Mouse (Mus musculus) mature B cell (primary cell): ENCODE data around the gene Atl3.

ENCODE experiments used
- in situ Hi-C: fragments of 300-500 bp; cut with MboI; formaldehyde crosslinking; loops from 2 replicates; pipeline ENCODE4 v1.14.3; 2019

The Atl3 gene

DNA sequence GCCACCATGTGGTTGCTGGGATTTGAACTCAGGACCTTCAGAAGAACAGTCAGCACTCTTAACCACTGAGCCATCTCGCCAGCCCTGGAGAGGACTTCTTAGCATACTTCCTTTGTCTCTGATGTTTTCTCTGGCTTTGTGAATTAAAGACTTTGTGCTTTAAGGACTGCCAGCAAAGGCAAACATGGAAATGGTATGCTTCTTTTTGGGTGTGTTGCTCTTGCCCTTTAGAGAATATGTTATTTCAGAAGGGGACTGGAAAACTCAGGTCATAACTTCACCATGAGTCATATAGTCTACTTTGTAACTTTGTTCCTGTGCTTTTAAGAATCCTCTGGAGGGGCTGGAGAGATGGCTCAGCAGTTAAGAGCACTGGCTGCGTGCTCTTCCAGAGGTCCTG, 5.0 kb downstream of the Atl3 start:
- in situ Hi-C loops, result no loop called here

DNA sequence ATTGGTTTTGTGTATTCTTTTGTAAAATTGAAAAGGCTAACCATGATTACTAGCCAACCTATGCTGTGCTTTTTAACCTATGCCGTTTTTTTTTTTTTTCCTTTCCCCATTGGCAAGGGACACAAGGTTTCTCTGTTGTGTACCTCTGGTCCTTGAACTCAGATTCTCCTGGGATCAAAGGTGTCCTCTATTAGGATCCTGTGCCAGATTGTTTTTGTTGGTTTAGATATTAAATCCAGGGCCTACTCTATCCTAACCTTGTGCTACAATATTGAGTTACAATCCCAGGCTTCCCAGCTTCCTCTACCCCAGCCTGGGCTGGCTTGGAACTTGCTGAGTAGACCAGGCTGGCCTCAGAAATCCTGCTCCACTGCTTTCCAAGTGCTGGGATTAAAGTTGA, 6.9 kb downstream of the Atl3 start:
- in situ Hi-C loops, result no loop called here

DNA sequence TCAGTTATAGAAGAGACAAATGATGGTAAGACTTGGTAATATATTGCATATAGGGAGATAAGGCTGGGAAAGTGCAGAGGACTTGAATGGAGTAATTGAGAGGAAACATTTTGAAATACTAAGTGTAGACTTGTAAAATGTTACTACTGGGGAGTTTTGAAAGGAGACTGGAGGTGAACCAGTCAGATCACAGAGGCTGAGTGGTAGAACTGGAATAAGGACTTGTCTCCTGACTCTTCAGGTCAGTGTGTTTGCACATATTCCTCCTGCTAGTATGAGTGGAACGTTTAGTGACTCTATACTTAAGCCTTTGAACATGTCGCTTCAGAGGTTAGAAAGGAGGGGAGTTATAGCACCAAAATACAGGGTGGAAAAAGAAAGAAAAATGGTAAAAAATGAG, 8.6 kb downstream of the Atl3 start:
- in situ Hi-C loops, result no loop called here

DNA sequence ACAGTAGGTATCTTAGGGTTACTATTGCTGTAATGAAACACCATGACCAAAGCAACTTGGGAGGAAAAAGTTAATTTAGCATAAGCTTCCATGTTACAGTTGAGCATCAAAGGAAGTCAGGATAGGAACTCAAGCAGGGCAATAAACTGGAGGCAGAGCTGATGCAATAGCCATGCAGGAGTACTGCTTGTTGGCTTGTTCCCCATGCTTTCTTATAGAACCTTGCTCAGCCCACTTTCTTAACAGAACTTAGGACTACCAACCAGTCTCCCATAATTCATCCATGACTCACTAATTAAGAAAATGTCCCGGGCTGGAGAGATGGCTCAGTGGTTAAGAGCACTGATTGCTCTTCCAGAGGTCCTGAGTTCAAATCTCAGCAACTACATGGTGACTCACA, 12.5 kb downstream of the Atl3 start:
- in situ Hi-C loops, result no loop called here

DNA sequence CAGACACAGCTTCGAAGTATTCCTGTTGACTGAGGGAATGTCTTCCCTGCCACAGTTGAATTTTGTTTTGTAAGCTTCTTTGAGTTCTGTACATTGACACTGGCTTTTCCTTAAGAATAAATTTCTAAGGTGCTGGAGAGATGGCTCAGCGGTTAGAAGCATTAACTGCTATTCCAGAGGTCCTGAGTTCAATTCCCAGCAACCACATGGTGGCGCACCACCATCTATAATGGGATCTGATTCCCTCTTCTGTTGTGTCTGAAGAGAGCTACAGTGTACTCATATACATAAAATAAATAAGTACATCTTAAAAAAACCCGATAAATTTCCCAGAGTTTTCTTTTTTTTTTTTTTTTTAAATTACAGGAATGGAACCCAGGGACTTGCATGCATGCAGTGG, 14.2 kb downstream of the Atl3 start:
- in situ Hi-C loops, result no loop called here

DNA sequence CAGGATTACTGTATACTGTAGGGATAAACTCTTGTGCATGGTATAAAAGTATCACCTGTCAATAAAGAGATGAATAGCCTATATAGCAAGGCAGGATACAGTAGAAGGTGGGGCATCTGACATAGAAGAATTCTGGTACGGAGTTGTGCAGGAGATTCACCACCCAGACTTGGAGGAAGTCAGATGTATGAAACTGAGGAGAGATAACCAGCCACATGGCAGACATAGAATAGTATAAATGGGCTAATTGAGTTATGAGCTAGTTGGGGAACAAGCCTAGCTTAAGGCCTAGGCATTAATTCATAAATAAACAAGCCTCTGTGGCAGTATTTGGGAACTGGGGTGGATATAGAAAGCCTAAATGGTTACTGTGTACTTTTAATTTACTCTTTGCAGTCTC, 22.6 kb downstream of the Atl3 start:
- in situ Hi-C loops, result no loop called here

DNA sequence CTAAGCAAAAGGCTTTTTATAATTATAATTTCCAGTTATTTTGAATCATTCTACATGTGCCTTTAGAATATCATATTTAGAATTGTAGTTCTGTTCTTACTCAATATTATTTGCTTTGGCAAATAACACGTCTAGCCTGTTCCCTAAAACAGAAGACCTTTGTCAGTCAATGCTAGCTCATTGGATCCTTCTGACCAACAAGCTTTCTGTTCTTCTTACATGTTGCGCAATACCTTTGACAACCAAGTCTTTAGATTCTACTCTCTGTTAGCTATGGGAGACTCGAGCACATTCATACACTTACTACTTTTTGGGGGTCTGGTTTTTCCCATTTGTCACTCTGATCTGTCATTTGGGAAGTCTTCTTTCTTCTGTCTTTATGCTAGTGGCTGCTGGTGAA, 27.8 kb downstream of the Atl3 start:
- in situ Hi-C loops, result no loop called here

DNA sequence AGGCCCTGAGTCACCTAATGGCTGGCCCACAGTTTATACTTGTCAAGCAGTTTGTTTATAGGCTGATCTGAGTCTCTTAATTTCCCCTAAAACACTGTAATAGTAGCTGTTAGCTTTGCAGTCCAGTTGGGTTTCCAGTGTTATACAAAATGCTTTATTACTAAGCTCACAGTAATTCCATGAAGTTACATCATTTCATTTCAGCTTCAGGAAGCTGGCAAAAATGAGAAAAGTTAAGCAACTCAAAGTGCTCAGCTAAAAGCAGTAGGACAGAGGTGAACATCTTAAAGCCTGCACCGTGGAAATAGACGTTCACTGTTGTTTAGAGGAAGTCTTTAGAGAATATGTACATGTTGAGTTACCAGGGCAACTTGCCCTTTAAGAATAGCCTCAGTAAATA, 29.0 kb downstream of the Atl3 start:
- in situ Hi-C loops, result no loop called here

DNA sequence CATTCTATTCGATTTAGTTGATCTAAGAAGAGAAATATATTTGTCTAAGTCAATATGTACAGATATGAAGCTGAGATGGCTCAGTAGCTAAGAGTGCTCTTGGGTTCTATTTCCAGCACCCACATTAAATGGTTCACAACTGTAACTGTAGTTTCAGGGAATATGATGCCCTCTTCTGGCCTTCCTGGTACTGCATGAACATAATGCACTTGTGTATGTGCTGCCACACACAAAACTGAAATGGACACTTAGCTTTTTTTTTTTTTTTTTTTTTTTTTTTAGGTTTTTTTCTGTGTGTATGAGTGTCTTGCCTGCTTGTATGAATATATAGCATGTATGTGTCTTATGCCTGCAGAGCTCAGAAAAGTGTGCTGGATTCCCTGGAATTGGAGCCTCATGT, 29.5 kb downstream of the Atl3 start:
- in situ Hi-C loops, result no loop called here

DNA sequence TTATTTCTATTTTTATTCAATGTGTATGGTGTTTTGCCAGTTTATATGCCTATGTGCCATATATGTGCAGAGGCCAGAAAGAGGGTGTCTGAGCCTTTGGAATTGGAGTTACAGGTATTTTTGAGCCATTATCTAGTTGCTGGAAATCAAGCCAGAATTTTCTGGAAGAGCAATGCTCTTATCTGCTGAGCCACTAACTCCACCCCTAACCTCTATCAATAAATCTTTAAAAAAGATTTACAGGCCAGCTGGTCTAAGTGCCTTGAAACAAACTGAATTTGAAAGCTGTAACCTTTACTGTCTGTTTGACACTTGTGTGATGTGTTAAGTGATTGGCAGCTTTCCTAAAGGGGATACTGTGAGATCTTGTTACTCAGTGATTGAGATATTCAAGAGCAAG, 29.9 kb downstream of the Atl3 start:
- in situ Hi-C loops, result no loop called here

DNA sequence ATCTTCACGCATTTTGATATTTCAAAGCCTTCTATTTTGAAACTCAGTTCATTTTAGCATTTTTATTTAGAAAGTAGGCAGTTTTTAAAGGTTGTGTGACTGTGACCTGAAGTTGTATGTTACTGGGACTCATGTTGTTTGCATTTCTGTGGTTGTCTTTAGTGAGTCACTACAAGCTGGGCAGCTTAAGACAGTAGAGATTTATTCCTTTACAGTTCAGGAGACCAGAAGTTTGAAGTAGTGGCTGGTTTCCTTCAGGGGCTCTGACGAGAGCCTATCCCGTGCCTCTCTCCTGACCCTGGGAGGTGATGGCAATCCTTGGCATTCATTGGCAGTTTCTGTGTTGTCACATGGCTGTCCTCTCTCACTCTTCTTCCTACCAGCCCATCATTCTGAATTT, 31.0 kb downstream of the Atl3 start:
- in situ Hi-C loops, result no loop called here

DNA sequence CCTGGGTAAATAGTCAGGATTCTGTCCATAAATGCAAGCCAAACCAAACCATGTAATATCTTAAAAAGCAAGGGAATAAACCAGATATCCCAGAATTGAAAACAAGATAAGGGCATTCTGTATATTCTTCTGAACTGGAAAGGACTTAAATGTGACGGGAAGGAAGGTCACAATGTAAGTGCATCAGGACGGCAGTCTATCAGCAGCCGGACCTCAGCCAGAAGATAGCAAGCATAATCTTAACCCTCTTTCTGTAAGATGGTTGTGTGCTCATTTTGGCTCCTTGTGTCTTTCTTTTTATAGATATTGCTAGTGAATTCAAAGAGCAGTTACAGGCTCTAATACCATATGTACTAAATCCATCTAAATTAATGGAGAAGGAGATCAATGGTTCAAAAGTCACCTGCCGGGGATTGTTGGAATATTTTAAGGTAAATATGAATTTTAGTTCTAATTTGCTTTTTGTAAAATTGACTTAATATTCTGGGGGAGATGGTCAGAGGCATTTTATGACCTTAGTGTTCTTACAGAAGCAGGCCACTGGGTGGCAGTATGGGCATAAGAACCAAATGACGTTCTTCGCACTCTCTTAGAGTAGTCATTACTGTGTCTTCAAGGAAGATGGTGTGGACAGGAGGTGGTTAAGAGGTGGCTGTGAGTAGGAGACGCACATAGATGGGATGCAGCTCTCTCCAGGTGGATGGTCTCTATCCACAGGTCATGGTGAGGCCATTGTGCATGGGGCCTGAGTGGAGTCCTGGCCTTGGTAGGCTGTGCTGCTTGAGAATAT, 35.0 kb downstream of the Atl3 start:
- in situ Hi-C loops, result no loop called here

DNA sequence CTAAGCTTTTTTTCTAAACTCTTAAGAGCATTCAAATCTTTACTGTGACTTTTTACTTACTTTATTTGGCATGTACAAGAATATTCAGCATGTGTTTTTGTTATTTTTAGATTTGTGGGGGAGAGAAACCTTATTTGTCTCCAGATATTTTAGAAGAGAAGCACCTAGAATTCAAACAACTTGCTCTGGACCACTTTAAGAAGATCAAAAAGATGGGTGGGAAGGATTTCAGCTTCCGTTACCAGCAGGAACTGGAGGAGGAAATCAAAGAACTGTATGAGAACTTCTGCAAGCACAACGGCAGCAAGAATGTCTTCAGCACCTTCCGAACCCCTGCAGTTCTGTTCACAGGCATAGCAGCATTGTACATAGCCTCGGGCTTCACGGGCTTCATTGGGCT, 38.1 kb downstream of the Atl3 start:
- in situ Hi-C loops, result no loop called here

DNA sequence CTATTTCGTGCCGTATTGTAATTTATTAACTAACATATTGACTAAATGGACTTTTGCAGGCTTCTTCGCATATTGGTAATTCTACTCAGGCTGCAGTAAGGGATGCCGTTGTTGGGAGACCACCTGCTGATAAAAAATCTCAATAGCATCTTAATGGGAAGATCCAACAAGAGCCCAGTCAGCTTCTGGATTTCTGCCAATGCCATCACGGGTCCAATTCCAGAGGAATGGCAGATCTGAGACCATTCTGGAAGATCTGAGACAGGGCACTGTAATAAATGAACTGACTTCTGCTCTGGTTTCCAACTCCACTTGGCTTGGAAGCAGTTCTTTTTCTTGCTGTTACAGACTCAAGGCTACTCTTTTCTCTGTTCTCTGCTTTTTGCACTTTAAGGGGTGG, 40.1 kb downstream of the Atl3 start:
- in situ Hi-C loops, result no loop called here

DNA sequence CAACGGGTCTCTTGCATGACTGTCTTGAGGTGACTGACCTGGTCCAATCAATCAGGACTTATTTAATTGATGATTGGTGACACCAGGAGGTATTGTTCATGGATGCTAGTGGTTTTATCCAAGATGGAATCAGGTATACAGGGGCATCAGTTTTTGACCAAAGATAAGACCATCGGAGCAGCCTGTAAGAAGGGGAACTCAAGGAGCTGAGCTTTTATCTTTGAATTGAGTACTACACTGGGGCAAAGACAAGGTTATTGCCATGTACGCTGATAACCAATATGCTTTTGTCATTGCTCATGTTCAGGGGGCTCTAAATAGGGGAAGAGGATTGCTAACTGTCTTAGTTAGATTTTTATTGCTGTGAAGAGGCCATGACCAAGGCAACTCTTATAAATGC, 55.1 kb downstream of the Atl3 start:
- in situ Hi-C loops, result no loop called here

DNA sequence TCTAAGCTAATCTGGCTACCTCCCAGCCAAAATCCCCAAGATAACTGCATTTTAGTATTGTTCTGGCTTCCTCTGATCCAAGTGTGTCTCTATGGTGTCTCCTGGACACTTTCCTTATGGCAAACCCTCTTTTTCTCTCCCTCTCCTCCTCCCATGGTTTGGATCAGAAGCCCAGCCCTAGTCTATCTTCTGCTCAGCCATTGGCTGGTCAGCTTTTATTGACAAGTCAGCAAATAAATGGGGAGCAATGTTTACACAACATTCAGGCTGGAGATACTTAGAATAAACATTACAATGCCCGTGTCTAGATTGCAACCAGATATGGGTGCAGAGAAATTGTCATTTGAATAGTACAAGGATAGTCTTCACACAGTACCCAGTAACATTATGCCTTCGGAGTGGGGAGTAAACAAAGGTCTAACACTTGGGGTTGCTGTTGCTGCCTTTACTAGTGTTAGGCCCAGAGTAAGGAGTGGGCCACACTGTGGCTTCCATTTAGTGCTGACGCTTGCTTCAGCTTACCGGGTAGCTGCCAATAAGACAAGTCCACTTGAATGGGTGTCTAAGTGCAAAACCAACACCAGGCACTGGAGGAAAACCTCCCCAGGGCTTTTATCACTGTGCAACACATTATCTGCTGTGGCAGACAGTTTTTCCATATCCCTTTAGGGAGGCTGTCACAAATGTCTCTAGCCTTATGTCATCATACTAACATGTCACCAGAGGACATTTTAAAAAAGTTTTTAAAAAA, 57.9 kb downstream of the Atl3 start:
- in situ Hi-C loops, result no loop called here

DNA sequence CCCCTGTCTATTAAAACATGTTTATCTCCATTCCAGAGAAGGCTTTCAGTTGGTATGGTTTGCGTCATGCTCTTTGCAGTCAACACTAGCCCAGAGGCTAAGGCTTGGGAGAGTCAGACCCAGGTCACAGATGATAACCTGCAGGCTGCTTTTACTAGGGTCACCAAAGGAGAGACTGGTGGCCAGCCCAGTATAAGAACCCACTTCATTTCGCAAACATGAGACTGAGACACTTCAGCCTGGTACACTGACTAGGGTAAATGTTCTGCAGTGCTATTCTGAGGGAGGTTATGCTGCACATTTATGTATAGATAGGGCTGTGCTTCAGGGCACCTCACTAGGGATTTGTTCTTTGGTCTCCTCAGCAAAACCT, 58.4 kb downstream of the Atl3 start:
- in situ Hi-C loops, result no loop called here

DNA sequence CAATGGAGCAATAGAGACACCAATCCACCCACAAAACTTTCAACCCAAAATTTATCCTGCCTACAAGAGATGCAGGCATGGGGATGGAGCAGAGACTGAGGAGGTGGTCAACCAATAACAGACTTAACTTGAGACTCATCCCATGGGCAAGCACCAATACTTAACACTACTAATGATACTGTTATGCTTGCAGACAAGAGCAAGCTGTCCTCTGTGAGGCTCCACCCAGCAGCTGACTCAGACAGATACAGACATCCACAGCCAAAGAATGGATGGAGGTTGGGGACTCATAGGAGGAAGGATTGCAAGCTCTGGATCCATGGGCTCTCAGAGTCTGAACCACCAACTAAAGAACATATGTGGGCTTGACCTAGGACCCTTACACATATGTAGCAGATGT, 59.6 kb downstream of the Atl3 start:
- in situ Hi-C loops, result no loop called here

DNA sequence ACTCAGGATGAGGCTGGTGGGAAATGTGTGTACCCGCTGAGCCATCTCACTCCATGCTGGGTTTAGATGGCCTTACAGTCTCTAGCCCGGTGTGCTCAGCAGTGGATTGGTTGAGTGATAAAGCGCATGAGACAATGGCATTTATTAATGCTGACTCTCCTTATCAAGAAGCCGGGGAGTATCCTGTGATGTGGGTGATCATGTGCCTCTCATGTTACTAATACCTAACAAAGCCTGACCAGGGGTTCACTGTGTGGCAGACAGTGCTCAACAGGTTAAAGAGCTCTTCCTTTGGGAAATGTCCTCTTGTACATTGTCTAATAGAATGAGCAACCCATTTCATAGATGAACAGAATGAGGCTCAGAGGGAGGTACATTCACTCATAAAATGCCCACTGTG, 61.0 kb downstream of the Atl3 start:
- in situ Hi-C loops, result no loop called here

DNA sequence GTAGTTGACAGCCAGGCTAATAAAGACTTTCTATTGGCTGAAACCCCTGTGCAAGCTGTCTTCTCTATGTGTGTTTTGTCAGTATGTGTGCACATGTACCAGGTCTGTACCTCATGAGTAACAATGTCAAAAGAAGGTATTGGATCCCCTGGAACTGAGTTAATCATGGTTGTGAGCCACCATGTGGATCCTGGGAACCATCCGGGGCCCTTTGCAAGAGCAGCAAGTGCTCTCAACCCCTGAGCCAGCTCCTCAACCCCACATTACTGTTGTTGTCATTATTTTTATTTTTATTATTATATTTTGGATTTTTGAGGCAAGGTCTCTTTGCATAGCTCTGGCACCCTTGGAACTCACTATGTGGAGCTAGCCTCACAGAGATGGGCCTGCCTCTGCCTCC, 62.8 kb downstream of the Atl3 start:
- in situ Hi-C loops, result no loop called here

DNA sequence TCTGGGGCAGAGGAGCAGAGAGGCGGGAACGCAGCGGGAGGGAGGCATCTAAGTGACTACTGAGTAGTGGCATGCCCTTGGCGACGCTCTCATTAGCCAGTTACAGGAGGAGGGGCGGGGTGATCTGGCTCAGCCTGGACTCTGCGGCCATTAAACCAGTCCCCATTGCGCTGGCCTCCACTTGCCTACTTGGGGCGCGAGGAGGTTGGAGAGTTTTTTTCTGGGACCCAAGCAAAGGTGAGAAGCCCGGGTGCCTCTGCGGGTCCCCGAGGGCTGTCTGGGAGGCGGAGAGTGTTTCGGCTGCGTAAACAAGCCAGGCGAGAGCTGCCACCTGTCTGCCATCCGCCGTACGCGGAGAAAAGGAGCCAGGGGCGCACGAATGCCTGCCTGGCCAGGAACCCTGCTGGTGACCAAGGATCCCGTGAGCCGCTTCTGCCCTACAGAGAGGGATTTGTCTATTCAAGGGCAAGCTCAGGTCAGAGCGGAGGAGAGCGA, 63.5 kb downstream of the Atl3 start, which contains the start of gene Pla2g16:
Gene Pla2g16, plus strand, starts transcription at position 132 of the 495 bp plus-strand sequence.
- in situ Hi-C loops, result no loop called here

DNA sequence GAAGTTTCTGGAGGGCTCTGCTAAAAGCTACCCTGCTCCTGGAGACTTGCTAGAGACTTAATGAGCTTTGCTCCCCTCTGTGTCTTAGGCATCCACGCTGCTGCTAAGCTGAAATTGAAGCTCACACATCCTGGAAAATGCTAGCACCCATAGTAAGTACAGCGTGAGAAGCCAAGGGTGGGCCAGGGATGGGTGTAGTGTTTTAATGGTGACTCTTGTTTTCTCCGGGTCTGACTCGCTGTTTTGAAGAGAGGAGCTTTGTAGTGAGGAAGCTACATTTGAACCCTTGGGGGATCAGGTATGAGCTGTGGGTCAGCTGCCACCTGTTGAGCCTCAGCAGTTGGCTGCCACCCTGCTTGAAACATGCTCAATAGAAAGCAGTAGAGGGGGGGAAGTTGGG, 64.0 kb downstream of the Atl3 start:
- in situ Hi-C loops, result no loop called here

DNA sequence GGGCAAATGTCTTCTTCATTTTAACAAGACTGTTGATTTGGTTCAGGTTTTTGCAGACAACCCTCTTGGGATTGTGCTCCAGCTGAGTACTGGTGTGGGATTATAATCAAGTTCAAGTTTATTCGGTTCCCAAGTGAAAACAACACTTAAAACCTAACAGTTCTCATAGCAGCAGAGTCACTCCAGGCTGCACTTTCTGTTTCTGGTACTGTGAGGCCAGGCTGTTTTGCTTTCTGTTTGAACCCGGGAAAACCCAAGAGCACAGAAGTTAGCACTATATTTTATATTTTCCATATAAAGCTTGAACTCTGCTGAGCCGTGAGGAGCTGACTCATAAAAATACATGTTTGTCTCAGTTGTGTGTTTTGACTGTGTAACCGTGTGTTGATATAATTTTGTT, 64.8 kb downstream of the Atl3 start:
- in situ Hi-C loops, result no loop called here

DNA sequence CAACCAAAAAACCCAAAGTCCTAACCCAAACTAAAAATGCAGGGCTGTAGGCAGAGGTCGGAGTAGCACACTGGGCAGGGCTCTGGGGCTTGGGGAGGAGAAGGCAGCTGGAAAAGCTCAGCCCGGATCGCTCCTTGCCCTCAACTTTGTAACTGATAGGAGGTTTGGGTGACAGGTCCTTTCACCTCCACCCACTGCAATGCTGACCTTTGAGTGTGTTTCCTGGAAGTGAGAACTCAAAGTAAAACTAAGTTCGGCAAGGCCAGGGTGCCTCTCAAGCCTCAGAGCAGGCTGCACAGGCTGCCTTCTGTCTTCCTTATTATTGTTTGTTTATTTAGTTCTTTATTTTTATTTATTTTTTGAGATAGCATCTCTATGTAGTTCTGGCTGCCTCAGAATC, 66.1 kb downstream of the Atl3 start:
- in situ Hi-C loops, result no loop called here
